Mouse (Mus musculus): ENCODE measurements around the gene Hist1h3h. TPM values are rescaled to one million over a fixed set of nuclear protein-coding genes. Genes with fewer than 3 reads are reported as not detected.
"Not testable (repeated sequence)": the region's sequence is repeated elsewhere in the genome, so short reads cannot be mapped to it uniquely, and the experiment has no call there.

The Hist1h3h gene
- 23.7 and 35.3 TPM in 2 replicates for polyA plus RNA-seq (2015; fragmentation: Nextera tagmentation; extraction: Ambion mirVana)

DNA sequence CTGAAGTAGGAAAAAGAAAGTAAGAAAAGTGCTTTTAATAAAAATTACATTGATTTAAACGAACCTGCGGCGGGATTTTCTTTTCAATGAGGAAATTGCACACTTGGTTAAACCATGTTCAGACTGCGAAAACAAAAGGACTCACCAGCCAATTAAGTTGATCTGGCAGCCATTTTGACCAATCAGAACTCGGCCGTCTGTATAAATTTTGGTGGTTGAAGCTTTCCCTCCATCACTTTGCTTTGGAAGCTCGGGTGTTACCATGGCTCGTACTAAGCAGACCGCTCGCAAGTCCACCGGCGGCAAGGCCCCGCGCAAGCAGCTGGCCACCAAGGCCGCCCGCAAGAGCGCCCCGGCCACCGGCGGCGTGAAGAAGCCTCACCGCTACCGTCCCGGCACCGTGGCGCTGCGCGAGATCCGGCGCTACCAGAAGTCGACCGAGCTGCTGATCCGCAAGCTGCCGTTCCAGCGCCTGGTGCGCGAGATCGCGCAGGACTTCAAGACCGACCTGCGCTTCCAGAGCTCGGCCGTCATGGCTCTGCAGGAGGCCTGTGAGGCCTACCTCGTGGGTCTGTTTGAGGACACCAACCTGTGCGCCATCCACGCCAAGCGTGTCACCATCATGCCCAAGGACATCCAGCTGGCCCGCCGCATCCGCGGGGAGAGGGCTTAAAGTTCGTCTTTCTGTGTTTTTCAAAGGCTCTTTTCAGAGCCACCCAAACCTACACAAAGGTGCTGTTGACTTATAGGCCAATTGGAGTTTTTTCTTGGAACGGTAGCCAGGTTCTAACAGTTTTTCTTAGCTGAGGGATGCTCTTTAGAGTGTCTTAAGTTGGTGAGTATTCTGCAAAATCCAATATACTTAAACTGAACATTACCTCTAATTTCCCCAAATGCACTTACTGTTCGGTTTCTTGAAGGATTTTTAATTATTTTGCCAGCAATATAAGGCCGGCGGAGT is at the start of gene Hist1h3h:
Gene Hist1h3h, plus strand, starts transcription at position 263 of the 961 bp plus-strand sequence.
- Histone ChIP-seq H3K27ac (peak within 1 kb of the TSS; percentile 98), H3K4me1 (peaks cover 44% of the 10 kb centered on the region), H3K4me3 (peak within 1 kb of the TSS; percentile 49), H3K4me2 (peak within 1 kb of the TSS; percentile 85), H3K9ac (peak within 1 kb of the TSS; percentile 87)
- not testable (repeated sequence) for H3K27me3 ChIP-seq; H3K36me3 ChIP-seq (ENCODE audit: poor library complexity, severe bottlenecking); H3K9me3 ChIP-seq (replicated peaks)
- under 1% methylated on average over 30 of the region's 56 CpGs for WGBS
- peak; percentile 45 for ATAC-seq

DNA sequence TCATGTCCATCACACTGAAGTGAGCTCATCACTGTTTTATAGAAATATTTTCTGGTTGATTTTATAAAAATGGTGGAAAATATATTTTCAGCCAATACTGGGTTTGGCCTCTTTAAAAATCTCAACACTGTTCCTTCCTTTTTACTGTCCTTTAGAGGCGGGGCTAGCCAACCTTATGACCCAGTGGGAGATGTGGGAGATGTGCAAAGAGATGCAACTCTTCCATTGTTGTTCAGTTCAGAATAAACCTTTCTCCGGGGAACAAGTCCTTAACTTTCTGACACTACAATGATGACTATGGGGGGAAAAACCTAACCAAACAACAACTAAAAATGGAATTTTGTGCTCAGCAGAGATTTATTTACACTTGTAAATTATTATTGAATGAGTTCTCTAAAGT is 40.2 kb upstream of the Hist1h3h start, which contains the start of gene Olfr1360:
Gene Olfr1360, minus strand, starts transcription at position 101 of the 400 bp plus-strand sequence.
- Histone ChIP-seq H3K27me3 (no peaks in the 10 kb centered on the region), H3K4me3 (no peak within 1 kb of the TSS), H3K9me3 (replicated peaks) (no peaks in the 10 kb centered on the region), H3K9ac (no peak within 1 kb of the TSS), H3K36me3 (ENCODE audit: poor library complexity, severe bottlenecking) (no peaks in the 10 kb centered on the region), H3K4me2 (no peak within 1 kb of the TSS), H3K27ac (no peak within 1 kb of the TSS), H3K4me1 (no peaks in the 10 kb centered on the region)
- 72% methylated on average over 2 of the region's 2 CpGs for WGBS
- no peak for ATAC-seq

DNA sequence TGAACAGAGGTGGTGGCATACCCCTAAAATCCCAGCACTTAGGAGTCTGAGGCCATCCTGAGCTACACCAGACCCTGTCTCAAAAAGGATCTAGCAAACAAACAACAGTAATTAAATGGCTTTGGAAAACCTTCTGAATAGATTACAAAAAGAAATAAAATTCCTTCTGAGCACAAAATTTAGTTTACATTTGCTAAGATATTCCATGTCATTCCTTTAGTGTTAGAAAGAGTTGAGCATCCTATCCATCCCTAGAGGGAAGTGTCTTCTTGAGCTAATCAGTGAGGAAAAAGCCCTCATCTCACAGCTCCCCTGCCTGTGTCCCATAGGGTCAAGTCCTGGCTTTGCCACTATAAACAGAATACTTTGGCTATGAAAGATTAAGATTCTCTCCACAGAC is 19.6 kb upstream of the Hist1h3h start, which contains the start of gene Olfr1359:
Gene Olfr1359, plus strand, starts transcription at position 301 of the 400 bp plus-strand sequence.
- H3K27ac ChIP-seq = no peak within 1 kb of the TSS

DNA sequence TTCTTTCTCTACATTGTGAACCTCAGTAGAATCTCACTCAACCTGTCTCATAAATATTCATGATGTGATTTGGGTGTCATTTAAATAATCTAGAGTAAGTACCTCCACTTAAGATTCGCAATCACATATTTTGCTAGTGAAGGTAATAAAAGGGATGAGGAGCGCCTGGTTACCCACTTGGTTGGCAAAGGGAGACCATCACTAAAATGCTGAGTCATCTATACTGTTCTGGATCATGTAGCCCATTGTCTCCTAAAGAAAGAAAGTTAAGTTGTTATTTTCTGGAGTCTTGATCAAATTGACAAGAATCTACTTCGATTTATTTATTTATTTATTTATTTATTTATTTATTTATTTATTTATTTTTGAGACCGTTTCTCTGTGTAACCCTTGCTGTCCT is 10.8 kb upstream of the Hist1h3h start:
- H3K4me2 ChIP-seq = no peak overlapping the region
- no peaks in the 10 kb centered on the region for H3K27me3 ChIP-seq
- no peak overlapping the region for H3K27ac ChIP-seq
- no peak overlapping the region for H3K9ac ChIP-seq
- no peak for ATAC-seq
- H3K9me3 ChIP-seq (replicated peaks) = no peaks in the 10 kb centered on the region
- H3K4me1 ChIP-seq = no peaks in the 10 kb centered on the region
- no peak overlapping the region for H3K4me3 ChIP-seq
- H3K36me3 ChIP-seq (ENCODE audit: poor library complexity, severe bottlenecking) = no peaks in the 10 kb centered on the region
- WGBS = 81% methylated on average over 4 of the region's 4 CpGs

More for the DNA sequence above, 19.6 kb upstream of the Hist1h3h start, which contains the start of gene Olfr1359:
- ATAC-seq = no peak
- H3K9ac ChIP-seq = no peak within 1 kb of the TSS
- H3K4me2 ChIP-seq = no peak within 1 kb of the TSS
- no peaks in the 10 kb centered on the region for H3K4me1 ChIP-seq
- H3K4me3 ChIP-seq = no peak within 1 kb of the TSS
- no peaks in the 10 kb centered on the region for H3K36me3 ChIP-seq (ENCODE audit: poor library complexity, severe bottlenecking)
- H3K9me3 ChIP-seq (replicated peaks) = no peaks in the 10 kb centered on the region
- no peaks in the 10 kb centered on the region for H3K27me3 ChIP-seq

DNA sequence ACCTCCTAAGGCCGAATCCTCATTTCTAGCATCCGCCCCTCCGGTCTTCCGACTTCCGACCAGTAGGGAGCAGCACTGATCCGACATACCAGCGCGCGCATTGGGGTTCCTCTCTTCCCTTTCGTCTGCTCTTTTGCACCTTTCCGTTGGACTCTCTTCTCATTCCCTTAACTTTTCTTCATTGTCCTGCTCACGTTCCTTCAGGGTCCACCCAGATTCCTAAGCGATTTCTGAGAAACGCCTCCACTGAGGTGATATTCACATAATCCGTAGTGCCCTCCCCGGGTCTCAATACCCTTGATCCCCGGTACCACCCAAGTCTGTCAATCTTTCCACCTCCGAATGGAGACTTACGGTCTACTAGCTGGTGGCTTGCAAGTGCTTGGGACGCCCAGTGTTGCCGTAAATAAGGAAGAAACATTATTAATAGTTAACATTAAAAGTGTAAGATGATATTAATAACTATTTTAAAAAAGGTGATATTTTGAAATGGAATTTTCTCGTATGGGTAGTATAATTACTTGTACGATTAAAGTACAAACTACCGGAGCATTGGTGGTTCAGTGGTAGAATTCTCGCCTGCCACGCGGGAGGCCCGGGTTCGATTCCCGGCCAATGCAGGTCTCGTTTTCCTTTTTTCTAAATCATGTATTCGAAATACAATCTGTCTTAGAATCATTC is 7.3 kb upstream of the Hist1h3h start:
- Histone ChIP-seq H3K36me3 (ENCODE audit: poor library complexity, severe bottlenecking) (no peaks in the 10 kb centered on the region), H3K4me1 (peaks cover 4% of the 10 kb centered on the region), H3K9me3 (replicated peaks) (no peaks in the 10 kb centered on the region), H3K27ac (peak overlapping the region; percentile 57), H3K4me3 (peak overlapping the region; percentile 49), H3K4me2 (peak overlapping the region; percentile 65), H3K27me3 (no peaks in the 10 kb centered on the region), H3K9ac (peak overlapping the region; percentile 51; the same call in 1 of the 2 replicates)
- peak; percentile 82 for ATAC-seq
- WGBS = under 1% methylated on average over 32 of the region's 32 CpGs

DNA sequence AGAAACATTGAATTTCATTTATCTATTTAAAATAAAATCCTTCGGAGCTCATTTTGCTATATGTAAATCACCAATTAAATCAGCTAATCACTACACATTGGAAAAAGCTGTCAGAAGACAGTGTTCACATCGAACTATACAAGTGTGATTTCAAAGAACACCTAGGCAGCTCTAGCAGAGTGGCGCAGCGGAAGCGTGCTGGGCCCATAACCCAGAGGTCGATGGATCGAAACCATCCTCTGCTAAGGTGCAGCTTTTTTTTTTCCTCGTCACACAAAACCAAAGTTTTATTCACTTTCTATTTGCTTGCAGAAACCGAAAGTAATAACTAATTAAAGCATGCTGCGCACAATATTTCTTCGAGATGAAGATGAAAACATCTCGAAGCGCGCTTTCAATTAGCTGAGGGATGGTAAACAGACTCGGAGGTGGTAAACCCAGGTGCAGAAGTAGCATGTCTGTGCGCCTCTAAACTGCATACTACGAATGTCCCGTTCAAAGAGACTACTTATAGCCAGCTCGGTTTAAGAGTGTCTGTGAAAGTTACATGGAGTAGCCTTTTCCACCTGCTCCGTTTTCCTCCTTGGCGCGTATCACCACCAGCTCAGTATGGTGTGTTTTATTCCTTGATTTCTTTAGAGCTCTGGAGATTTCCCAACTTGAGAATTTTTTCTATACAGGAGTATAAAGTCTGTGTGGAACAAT is 6.5 kb upstream of the Hist1h3h start:
- Histone ChIP-seq H3K9ac (peak overlapping the region; percentile 49), H3K9me3 (replicated peaks) (no peaks in the 10 kb centered on the region), H3K27me3 (no peaks in the 10 kb centered on the region), H3K4me1 (peaks cover 8% of the 10 kb centered on the region), H3K4me3 (peak overlapping the region; percentile 49), H3K4me2 (peak overlapping the region; percentile 65), H3K36me3 (ENCODE audit: poor library complexity, severe bottlenecking) (no peaks in the 10 kb centered on the region), H3K27ac (no peak overlapping the region)
- WGBS = 1% methylated on average over 22 of the region's 22 CpGs
- peak; percentile 85 for ATAC-seq

DNA sequence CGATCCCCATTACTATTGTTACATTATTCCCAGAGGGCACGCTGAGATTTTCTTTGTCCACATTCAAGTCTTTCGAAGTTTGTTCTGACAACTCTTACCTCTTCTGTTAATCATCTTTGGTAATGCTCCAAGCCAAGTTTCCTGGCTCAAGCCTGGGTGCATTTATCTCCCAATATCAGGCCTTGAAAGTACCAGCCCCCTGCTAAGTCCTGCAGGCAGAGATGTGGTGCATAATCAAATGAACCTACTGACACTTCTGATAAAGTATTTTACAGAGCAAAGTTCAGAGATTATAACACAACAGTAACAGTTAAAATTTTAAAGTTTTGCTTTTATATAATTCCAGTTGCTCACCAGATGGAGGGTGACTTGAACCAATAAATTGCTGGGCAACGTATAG is 5.8 kb upstream of the Hist1h3h start:
- Histone ChIP-seq H3K27ac (no peak overlapping the region), H3K27me3 (no peaks in the 10 kb centered on the region), H3K9me3 (replicated peaks) (no peaks in the 10 kb centered on the region), H3K4me3 (peak overlapping the region; percentile 49; the same call in 1 of the 2 replicates), H3K4me1 (peaks cover 8% of the 10 kb centered on the region), H3K36me3 (ENCODE audit: poor library complexity, severe bottlenecking) (no peaks in the 10 kb centered on the region), H3K9ac (no peak overlapping the region), H3K4me2 (peak overlapping the region; percentile 65)
- 28% methylated on average over 4 of the region's 4 CpGs for WGBS
- ATAC-seq = no peak

DNA sequence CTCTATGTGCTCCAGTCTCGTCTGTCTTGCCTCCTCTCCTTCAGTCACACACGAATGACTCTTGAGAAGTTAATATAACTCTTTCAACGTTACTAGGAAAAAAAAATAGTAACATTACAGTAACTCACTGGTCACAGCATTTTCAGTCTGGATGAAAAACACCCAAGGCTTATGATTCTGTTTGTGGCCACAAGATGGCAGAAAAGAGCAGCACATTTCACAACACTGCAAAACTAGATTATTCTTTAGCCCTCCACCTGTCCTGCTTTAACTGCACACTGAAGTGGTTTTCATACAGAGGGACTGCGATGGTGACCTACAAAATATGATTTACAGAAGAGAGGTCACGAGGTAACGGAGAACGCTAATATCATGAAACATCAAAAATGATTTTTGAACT is 2.7 kb upstream of the Hist1h3h start:
- Histone ChIP-seq H3K9ac (peak overlapping the region; percentile 78), H3K36me3 (ENCODE audit: poor library complexity, severe bottlenecking) (no peaks in the 10 kb centered on the region), H3K4me1 (peaks cover 24% of the 10 kb centered on the region), H3K4me2 (peak overlapping the region; percentile 85), H3K4me3 (peak overlapping the region; percentile 49), H3K27ac (peak overlapping the region; percentile 98), H3K27me3 (no peaks in the 10 kb centered on the region), H3K9me3 (replicated peaks) (no peaks in the 10 kb centered on the region)
- WGBS = 3% methylated on average over 7 of the region's 7 CpGs
- no peak for ATAC-seq

DNA sequence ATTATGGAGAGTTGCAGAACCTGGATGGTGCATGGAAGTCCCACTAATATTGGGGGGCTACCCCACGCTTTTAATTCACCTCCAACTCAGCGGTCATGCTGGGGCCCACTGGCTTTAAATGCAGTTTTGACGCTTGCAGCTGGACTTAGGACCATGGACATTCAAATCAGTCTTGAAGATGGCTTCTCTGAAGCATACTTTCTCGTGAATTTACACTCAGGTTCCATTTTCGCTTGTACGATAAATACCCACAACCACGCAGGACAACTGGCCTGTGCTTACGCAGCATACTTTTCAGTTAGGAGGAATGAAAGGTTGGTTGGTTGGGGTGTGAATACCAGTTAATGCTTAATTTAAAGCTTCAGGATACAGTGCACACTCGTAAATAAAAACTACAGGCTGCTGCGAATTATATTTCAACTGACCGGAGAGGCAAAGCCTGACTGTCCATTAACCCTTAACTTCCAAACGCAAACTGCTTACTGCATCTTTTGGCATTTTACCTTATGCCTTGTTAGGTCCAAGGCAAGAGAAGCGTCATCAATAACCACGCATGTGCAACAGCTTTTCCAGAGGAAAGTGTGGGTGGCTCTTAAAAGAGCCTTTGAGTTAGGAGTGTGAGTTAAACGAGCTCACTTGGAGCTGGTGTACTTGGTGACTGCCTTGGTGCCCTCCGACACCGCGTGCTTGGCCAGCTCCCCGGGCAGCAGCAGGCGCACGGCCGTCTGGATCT is 2.2 kb upstream of the Hist1h3h start:
- WGBS = 1% methylated on average over 22 of the region's 22 CpGs
- Histone ChIP-seq H3K36me3 (ENCODE audit: poor library complexity, severe bottlenecking) (no peaks in the 10 kb centered on the region), H3K4me1 (peaks cover 30% of the 10 kb centered on the region), H3K4me2 (peak overlapping the region; percentile 85), H3K27me3 (no peaks in the 10 kb centered on the region), H3K4me3 (peak overlapping the region; percentile 49), H3K9me3 (replicated peaks) (no peaks in the 10 kb centered on the region), H3K9ac (peak overlapping the region; percentile 78), H3K27ac (peak overlapping the region; percentile 98)
- ATAC-seq = no peak

DNA sequence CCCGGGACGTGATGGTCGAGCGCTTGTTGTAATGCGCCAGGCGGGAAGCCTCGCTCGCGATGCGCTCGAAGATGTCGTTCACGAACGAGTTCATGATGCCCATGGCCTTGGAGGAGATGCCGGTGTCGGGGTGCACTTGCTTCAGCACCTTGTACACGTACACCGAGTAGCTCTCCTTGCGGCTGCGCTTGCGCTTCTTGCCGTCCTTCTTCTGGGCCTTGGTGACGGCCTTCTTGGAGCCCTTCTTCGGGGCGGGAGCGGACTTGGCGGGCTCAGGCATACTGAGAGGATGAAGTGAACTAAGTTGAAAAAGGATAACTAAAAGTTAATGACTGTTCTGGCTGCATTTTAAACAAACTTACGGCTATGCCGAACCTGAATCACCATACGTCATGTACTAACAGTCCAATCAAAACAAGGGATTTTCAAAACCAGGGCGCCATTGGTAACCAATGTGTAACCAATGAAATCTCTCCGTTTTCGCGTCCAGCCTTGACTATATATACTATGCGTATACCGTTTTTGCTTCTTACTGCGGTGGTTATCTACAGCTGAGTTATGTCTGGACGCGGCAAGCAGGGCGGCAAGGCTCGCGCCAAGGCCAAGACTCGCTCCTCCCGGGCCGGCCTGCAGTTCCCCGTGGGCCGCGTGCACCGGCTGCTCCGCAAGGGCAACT is 1.5 kb upstream of the Hist1h3h start, which contains the start of the genes Hist1h2bl and Hist1h2ai:
Gene Hist1h2bl, minus strand, starts transcription at position 280 of the 676 bp plus-strand sequence.
Gene Hist1h2ai, plus strand, starts transcription at position 559 of the 676 bp plus-strand sequence.
- ATAC-seq = peak; percentile 95
- Histone ChIP-seq H3K4me3 (peak within 1 kb of the TSS; percentile 49), H3K27ac (peak within 1 kb of the TSS; percentile 98), H3K4me2 (peak within 1 kb of the TSS; percentile 85), H3K4me1 (peaks cover 37% of the 10 kb centered on the region), H3K9ac (peak within 1 kb of the TSS; percentile 87)
- H3K9me3 ChIP-seq (replicated peaks); H3K27me3 ChIP-seq; H3K36me3 ChIP-seq (ENCODE audit: poor library complexity, severe bottlenecking): not testable (repeated sequence)
- WGBS = under 1% methylated on average over 33 of the region's 50 CpGs

All from forebrain, embryonic 13.5 days (tissue).